Mouse (Mus musculus) lung, embryonic 14.5 days (tissue): ENCODE measurements around the gene Aass. TPM values are rescaled to one million over a fixed set of nuclear protein-coding genes. Genes with fewer than 3 reads are reported as not detected.
"Not testable (repeated sequence)": the region's sequence is repeated elsewhere in the genome, so short reads cannot be mapped to it uniquely, and the experiment has no call there.

Experiments
- ATAC-seq: fragments of 200-750 bp; cut with Nextera tagmentation; 2 replicates; pipeline ENCODE4 v1.8.0; 2017; ENCODE audit warnings: mild to moderate bottlenecking, moderate TSS enrichment, moderate library complexity; ENCODE audit not compliant: insufficient read depth
- DNase-seq: peaks from one replicate; pipeline ENCODE4 v3.0.0-alpha.2; 2015
- H3K27ac ChIP-seq: fragments of 300-500 bp; sonication (generic); 2 replicates; pipeline ENCODE4 v1.5.1; 2014; ENCODE audit warnings: low read depth, mild to moderate bottlenecking, moderate library complexity
- H3K27me3 ChIP-seq: fragments of 300-500 bp; sonication (generic); 2 replicates; pipeline ENCODE4 v1.6.1; 2014; ENCODE audit warnings: low read length, control low read depth; ENCODE audit not compliant: insufficient read depth
- H3K36me3 ChIP-seq: fragments of 300-500 bp; sonication (generic); 2 replicates; pipeline ENCODE4 v1.6.1; 2014; ENCODE audit warnings: control low read depth; ENCODE audit not compliant: insufficient read depth
- H3K4me1 ChIP-seq: fragments of 300-500 bp; sonication (generic); 2 replicates; pipeline ENCODE4 v1.6.1; 2014; ENCODE audit warnings: antibody characterized with exemption, control low read depth; ENCODE audit not compliant: insufficient read depth
- H3K4me2 ChIP-seq: fragments of 300-500 bp; sonication (generic); 2 replicates; pipeline ENCODE4 v1.6.1; 2014; ENCODE audit warnings: mild to moderate bottlenecking
- H3K4me3 ChIP-seq: fragments of 300-500 bp; sonication (generic); 2 replicates; pipeline ENCODE4 v1.5.1; 2014; ENCODE audit warnings: low read depth, low read length
- H3K9ac ChIP-seq: fragments of 300-500 bp; sonication (generic); 2 replicates; pipeline ENCODE4 v1.6.1; 2014
- H3K9me3 ChIP-seq: fragments of 300-500 bp; sonication (generic); 2 replicates; pipeline ENCODE4 v1.6.1; 2016; ENCODE audit warnings: low read depth, low read length, control low read depth
- CTCF ChIP-seq: IDR thresholded peaks from 2 replicates; pipeline ENCODE4 v1.5.1; 2016; ENCODE audit warnings: antibody characterized with exemption, low read depth
- whole genome bisulfite sequencing: fragments of 180-500 bp; shearing (Covaris S2); extraction: QIAGEN DNeasy Blood & Tissue Kit; methylation state at CpG from one replicate; pipeline ENCODE4 v1.1.7; 2014; 5-methylcytosine and 5-hydroxymethylcytosine counted together
- polyA plus RNA-seq: library from polyadenylated mRNA; unstranded; fragments of >200 nt; fragmentation: Nextera tagmentation; extraction: Ambion mirVana; gene quantifications from 2 replicates; pipeline ENCODE4 v1.2.1, GENCODE M21; 2014

Gene Aass
- 3.1 and 3.6 TPM in 2 replicates for polyA plus RNA-seq

DNA sequence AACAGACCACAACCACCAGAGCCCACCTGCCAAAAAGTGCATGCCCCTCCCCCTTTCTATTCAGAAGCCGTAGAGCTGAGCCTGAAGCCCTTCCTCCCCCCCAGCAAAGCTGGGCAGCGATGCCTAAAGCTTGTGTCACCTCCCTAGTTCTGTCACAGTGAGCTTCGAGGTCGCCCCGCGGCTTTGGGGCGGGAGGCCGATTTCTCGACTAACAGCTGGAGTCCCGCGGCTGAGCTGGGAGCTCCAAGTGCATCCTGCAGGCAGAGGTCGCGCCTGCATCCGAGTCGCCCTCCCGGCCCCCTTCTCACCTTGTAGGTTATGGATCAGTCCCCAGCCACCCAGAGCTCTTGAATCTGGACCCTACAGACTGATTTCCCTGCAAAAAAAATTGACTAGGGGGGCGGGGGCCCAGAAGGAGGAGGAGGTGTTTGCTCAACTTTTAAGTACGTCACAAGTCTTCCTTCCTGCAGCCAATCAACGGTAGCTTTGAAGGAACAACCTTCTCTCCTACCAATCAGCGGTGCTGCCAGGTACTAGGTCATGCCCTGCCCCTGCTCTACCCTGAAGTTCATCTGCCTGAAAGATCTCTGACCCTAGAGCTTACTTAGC, at the start of gene Aass:
Gene Aass (minus strand): TSS at position 414 of the 609 bp plus-strand sequence.
- WGBS: 1% methylated on average over 20 of the region's 20 CpGs
- peak; percentile 62 for DNase-seq

GRCm38 (mm10) chr6:23180096-23180495, 47.3 kb upstream of the Aass start:
- ATAC-seq (no peak), DNase-seq (peak; percentile 82)
- no peak overlapping the region for H3K27ac ChIP-seq
- no peak overlapping the region for H3K4me3 ChIP-seq
- peak; percentile 66 for TF ChIP-seq CTCF
- no peaks in the 10 kb centered on the region for H3K27me3 ChIP-seq
- 18% methylated on average over 8 of the region's 8 CpGs for WGBS
- H3K4me2 ChIP-seq: peak overlapping the region; percentile 31; the same call in 1 of the 2 replicates
- H3K36me3 ChIP-seq: no peaks in the 10 kb centered on the region
- no peaks in the 10 kb centered on the region for H3K9me3 ChIP-seq
- no peaks in the 10 kb centered on the region for H3K4me1 ChIP-seq
- no peak overlapping the region for H3K9ac ChIP-seq

More for the DNA sequence above, at the start of gene Aass:
- peak; percentile 88 for ATAC-seq
- 0 out of 2 replicates have a peak, but pooled peaks have one; percentile 13 for TF ChIP-seq CTCF
- Histone ChIP-seq H3K36me3 (no peaks in the 10 kb centered on the region), H3K27me3 (no peaks in the 10 kb centered on the region), H3K9me3 (no peaks in the 10 kb centered on the region), H3K4me2 (peak within 1 kb of the TSS; percentile 79), H3K9ac (peak within 1 kb of the TSS; percentile 42; the same call in 1 of the 2 replicates), H3K4me3 (peak within 1 kb of the TSS; percentile 43), H3K4me1 (peaks cover 11% of the 10 kb centered on the region), H3K27ac (no peak within 1 kb of the TSS)

- H3K4me1 ChIP-seq, ATAC-seq, H3K36me3 ChIP-seq, H3K4me3 ChIP-seq, H3K9ac ChIP-seq, DNase-seq, H3K27ac ChIP-seq, H3K27me3 ChIP-seq, H3K9me3 ChIP-seq, H3K4me2 ChIP-seq: not testable (repeated sequence)
- WGBS: 57% methylated on average over 1 of the region's 2 CpGs
Observed at GRCm38 (mm10) chr6:23163824-23164223, 31.0 kb upstream of the Aass start.

- H3K4me1 ChIP-seq, H3K27me3 ChIP-seq, H3K36me3 ChIP-seq, H3K9me3 ChIP-seq, H3K27ac ChIP-seq, H3K4me2 ChIP-seq, H3K4me3 ChIP-seq, DNase-seq, ATAC-seq, H3K9ac ChIP-seq: not testable (repeated sequence)
- WGBS: 65% methylated on average over 2 of the region's 3 CpGs
Observed at GRCm38 (mm10) chr6:23156357-23156756, 23.6 kb upstream of the Aass start.

GRCm38 (mm10) chr6:23153112-23153511, 20.3 kb upstream of the Aass start:
- ATAC-seq (no peak), DNase-seq (no peak)
- no peaks in the 10 kb centered on the region for H3K4me1 ChIP-seq
- no peaks in the 10 kb centered on the region for H3K27me3 ChIP-seq
- H3K4me3 ChIP-seq: no peak overlapping the region
- H3K9ac ChIP-seq: no peak overlapping the region
- H3K36me3 ChIP-seq: no peaks in the 10 kb centered on the region
- no peak for TF ChIP-seq CTCF
- H3K4me2 ChIP-seq: no peak overlapping the region
- no peaks in the 10 kb centered on the region for H3K9me3 ChIP-seq
- no peak overlapping the region for H3K27ac ChIP-seq
- 92% methylated on average over 2 of the region's 2 CpGs for WGBS

GRCm38 (mm10) chr6:23147221-23147620, 14.4 kb upstream of the Aass start:
- H3K27me3 ChIP-seq: no peaks in the 10 kb centered on the region
- ATAC-seq: no peak
- no peak for TF ChIP-seq CTCF

DNA sequence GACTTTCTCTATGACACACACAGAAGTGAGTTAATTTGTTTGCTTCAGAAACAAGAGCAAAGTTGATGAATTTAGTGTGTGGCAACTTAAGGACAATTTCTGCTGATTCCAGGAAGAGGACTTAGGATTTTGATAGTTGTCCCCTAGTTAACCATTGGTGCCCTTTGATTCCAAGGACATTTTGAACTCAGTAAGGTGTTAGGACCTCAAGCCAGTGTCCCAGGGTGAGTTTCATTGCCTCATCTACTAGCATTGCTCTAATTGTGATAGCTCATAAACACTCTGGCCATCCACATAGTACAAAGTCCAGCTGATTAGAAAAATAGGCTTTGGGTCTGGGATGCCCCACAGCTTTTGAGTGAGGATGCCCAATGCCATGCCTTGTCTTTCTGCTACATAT, 11.2 kb upstream of the Aass start:
- Histone ChIP-seq H3K4me3 (no peak overlapping the region), H3K27ac (no peak overlapping the region), H3K9ac (no peak overlapping the region), H3K4me1 (no peaks in the 10 kb centered on the region), H3K4me2 (no peak overlapping the region), H3K9me3 (no peaks in the 10 kb centered on the region), H3K27me3 (no peaks in the 10 kb centered on the region), H3K36me3 (no peaks in the 10 kb centered on the region)
- ATAC-seq: no peak
- DNase-seq: no peak
- no peak for TF ChIP-seq CTCF

More at GRCm38 (mm10) chr6:23147221-23147620, 14.4 kb upstream of the Aass start:
- Histone ChIP-seq H3K27ac (no peak overlapping the region), H3K4me1 (no peaks in the 10 kb centered on the region), H3K4me2 (no peak overlapping the region), H3K4me3 (no peak overlapping the region), H3K36me3 (no peaks in the 10 kb centered on the region), H3K9ac (no peak overlapping the region), H3K9me3 (no peaks in the 10 kb centered on the region)
- 88% methylated on average over 2 of the region's 2 CpGs for WGBS
- DNase-seq: no peak
